8 mouse cellular contexts compared by ENCODE assay signal in genomic region chr4:53826641-53827248, GRCm38 (mm10). TPM values are rescaled to one million over a fixed set of nuclear protein-coding genes. Genes with fewer than 3 reads are reported as not detected.
A peak's percentile ranks its signal among the peaks of the same experiment; 100 is the strongest.
DNase-seq lines count a peak whose midpoint lies in the region; ATAC-seq lines count a peak whose summit lies in the region.

No protein-coding gene starts in this region.

- peak overlapping the region; percentile 83 for H3K9ac ChIP-seq in kidney, embryonic 16.5 days (replicated peaks; ENCODE audit: low read length)
- peak overlapping the region; percentile 73; the same call in 1 of the 2 replicates for H3K9ac ChIP-seq in midbrain, embryonic 14.5 days (replicated peaks; ENCODE audit: low read length)

- no peaks in the 10 kb centered on the region for H3K9me3 ChIP-seq in kidney, embryonic 16.5 days (ENCODE audit: low read length)
- H3K9me3 ChIP-seq in embryonic facial prominence, embryonic 10.5 days: no peaks in the 10 kb centered on the region
- H3K9me3 ChIP-seq in midbrain, embryonic 14.5 days (ENCODE audit: control insufficient read depth, low read length): no peaks in the 10 kb centered on the region

- ATAC-seq in kidney, embryonic 16.5 days (ENCODE audit: low FRiP score, low TSS enrichment): no peak
- ATAC-seq in midbrain, embryonic 14.5 days (ENCODE audit: low FRiP score, low TSS enrichment): no peak
- ATAC-seq in frontal cortex, adult (ENCODE audit: low TSS enrichment): no peak

- H3K4me3 ChIP-seq in kidney, embryonic 16.5 days (ENCODE audit: low read length): peak overlapping the region; percentile 96
- peak overlapping the region; percentile 92 for H3K4me3 ChIP-seq in embryonic facial prominence, embryonic 10.5 days
- H3K4me3 ChIP-seq in midbrain, embryonic 14.5 days (replicated peaks; ENCODE audit: low read depth, low read length): peak overlapping the region; percentile 76

- intact Hi-C loops in left cerebral cortex, postnatal 14 days (cut with DNase I): no loop called here

- no peaks in the 10 kb centered on the region for H3K27me3 ChIP-seq in kidney, embryonic 16.5 days (ENCODE audit: insufficient read depth, low read length)
- H3K27me3 ChIP-seq in embryonic facial prominence, embryonic 10.5 days (replicated peaks; ENCODE audit: low read depth, poor library complexity, severe bottlenecking): no peaks in the 10 kb centered on the region
- H3K27me3 ChIP-seq in midbrain, embryonic 14.5 days (ENCODE audit: control insufficient read depth, insufficient read depth, low read length): no peaks in the 10 kb centered on the region

- DNase-seq in kidney, adult 9 months: no peak
- DNase-seq in embryonic facial prominence, embryonic 10.5 days (ENCODE audit: low spot score): no peak
- peak; percentile 39 for DNase-seq in induced T-regulatory cell, adult 2 months (ENCODE audit: low read depth)
- peak; percentile 14 for DNase-seq in midbrain, embryonic 14.5 days
- no peak for DNase-seq in frontal cortex, postnatal 10 days (ENCODE audit: low spot score in 2 of 2)
- no peak for DNase-seq in left cerebral cortex, postnatal 14 days (ENCODE audit: low spot score in 2 of 2)

- H3K4me1 ChIP-seq in kidney, embryonic 16.5 days (ENCODE audit: insufficient read depth, low read length): peaks cover 10% of the 10 kb centered on the region
- peaks cover 5% of the 10 kb centered on the region; the same call in 1 of the 2 replicates for H3K4me1 ChIP-seq in embryonic facial prominence, embryonic 10.5 days
- H3K4me1 ChIP-seq in midbrain, embryonic 14.5 days (ENCODE audit: control insufficient read depth, insufficient read depth, low read length): peaks cover 7% of the 10 kb centered on the region; the same call in 1 of the 2 replicates

- no peak overlapping the region for H3K27ac ChIP-seq in kidney, embryonic 16.5 days (ENCODE audit: low read length)
- H3K27ac ChIP-seq in embryonic facial prominence, embryonic 10.5 days (replicated peaks): no peak overlapping the region
- H3K27ac ChIP-seq in midbrain, embryonic 14.5 days (replicated peaks; ENCODE audit: low read depth, low read length): no peak overlapping the region

- H3K36me3 ChIP-seq in kidney, embryonic 16.5 days (ENCODE audit: insufficient read depth, low read length): no peaks in the 10 kb centered on the region
- no peaks in the 10 kb centered on the region for H3K36me3 ChIP-seq in embryonic facial prominence, embryonic 10.5 days (replicated peaks)
- H3K36me3 ChIP-seq in midbrain, embryonic 14.5 days (ENCODE audit: control insufficient read depth, insufficient read depth, low read length): no peaks in the 10 kb centered on the region

- H3K4me2 ChIP-seq in kidney, embryonic 16.5 days (replicated peaks; ENCODE audit: low read depth, low read length): peak overlapping the region; percentile 85
- peak overlapping the region; percentile 64 for H3K4me2 ChIP-seq in midbrain, embryonic 14.5 days (ENCODE audit: low read length)

- WGBS in kidney, embryonic 16.5 days: 19% methylated on average over 11 of the region's 11 CpGs
- WGBS in embryonic facial prominence, embryonic 10.5 days: 23% methylated on average over 11 of the region's 11 CpGs
- WGBS in midbrain, embryonic 14.5 days: 7% methylated on average over 11 of the region's 11 CpGs

RNA-seq across cellular contexts. Expression of gene Tmem38b, which starts 0.9 kb away (rescaled TPM):
- 7.4 and 9.1 TPM in 2 replicates for polyA plus RNA-seq in kidney, embryonic 16.5 days (2015; fragmentation: Nextera tagmentation; extraction: Ambion mirVana)
- polyA plus RNA-seq in embryonic facial prominence, embryonic 10.5 days (2016; fragmentation: Nextera tagmentation; extraction: Ambion mirVana): 4.6 and 4.8 TPM in 2 replicates
- 9.4 and 11.9 TPM in 2 replicates for polyA plus RNA-seq in midbrain, embryonic 14.5 days (2014; fragmentation: Nextera tagmentation; extraction: Ambion mirVana)
- total RNA-seq in left cerebral cortex, postnatal 14 days (2021): 10 to 100 TPM; 10.2 to 16.8 TPM

RNA-seq across cellular contexts. Expression of gene Tal2, which starts 47.2 kb away (rescaled TPM):
- 0.08 and 0.09 TPM in 2 replicates for polyA plus RNA-seq in kidney, embryonic 16.5 days (2015; fragmentation: Nextera tagmentation; extraction: Ambion mirVana)
- polyA plus RNA-seq in embryonic facial prominence, embryonic 10.5 days (2016; fragmentation: Nextera tagmentation; extraction: Ambion mirVana): 0.53 and 0.88 TPM in 2 replicates
- polyA plus RNA-seq in midbrain, embryonic 14.5 days (2014; fragmentation: Nextera tagmentation; extraction: Ambion mirVana): 10.5 and 19.4 TPM in 2 replicates
- under 1 TPM in 1 of 2 experiments, not detected in 1; 0.25 TPM for total RNA-seq in left cerebral cortex, postnatal 14 days (2021)

Comparison
In these comparisons a context has a peak if more than half of its experiments do, and no peak if none do; other contexts are left out.
1. DNase-seq: peak in induced T-regulatory cell, adult 2 months (single experiment) and midbrain, embryonic 14.5 days (single experiment); none in kidney, adult 9 months (single experiment), embryonic facial prominence, embryonic 10.5 days (single experiment), frontal cortex, postnatal 10 days (0 of 2) and left cerebral cortex, postnatal 14 days (0 of 2).
2. Peak in every context shown above with its lines, with median percentiles within 50 percentile points of each other: H3K4me3 ChIP-seq.